Mouse (Mus musculus) T-helper 17 cell (primary cell): ENCODE data around the gene Hspa1l.
"Not testable (repeated sequence)": the region's sequence is repeated elsewhere in the genome, so short reads cannot be mapped to it uniquely, and the experiment has no call there.

Experiments
- in situ Hi-C, 2 experiments: fragments of 300-600 bp; cut with MboI, MseI; formaldehyde crosslinking; loops; 1 replicate in 1 of 2; 2 replicates in 1 of 2; pipeline ENCODE4 v1.15.1; 2025; ENCODE audit warnings: high pct_unique_total_duplicates in 2 of 2

Gene Hspa1l

GRCm38 (mm10) chr17:34972069-34972749, at the start of gene Hspa1l, which contains the start of gene Hspa1a:
Hspa1l (plus strand) TSS chr17:34972703.
Hspa1a (minus strand) TSS chr17:34972156.
- in situ Hi-C loops = not testable (repeated sequence)

DNA sequence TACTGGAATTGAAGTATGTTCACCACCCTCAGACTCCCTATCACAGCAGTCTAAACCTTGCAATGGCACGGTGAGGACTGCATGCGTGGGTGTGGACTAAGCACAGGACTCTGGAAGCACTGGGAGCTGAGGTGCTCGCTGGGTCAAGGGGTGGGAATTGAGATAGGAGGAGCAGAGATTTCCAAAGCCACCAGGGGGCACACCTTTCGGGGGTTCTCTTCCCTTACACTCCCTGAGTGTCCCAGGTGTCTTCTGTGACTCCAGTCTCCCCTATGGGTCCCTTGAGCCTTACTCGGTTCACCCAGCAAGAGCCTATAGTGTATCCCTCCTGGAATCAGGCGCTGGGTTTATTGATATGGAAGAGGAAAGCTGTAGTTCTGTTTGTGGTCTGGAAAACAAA, 49.6 kb upstream of the Hspa1l start:
- in situ Hi-C loops = no loop called here

DNA sequence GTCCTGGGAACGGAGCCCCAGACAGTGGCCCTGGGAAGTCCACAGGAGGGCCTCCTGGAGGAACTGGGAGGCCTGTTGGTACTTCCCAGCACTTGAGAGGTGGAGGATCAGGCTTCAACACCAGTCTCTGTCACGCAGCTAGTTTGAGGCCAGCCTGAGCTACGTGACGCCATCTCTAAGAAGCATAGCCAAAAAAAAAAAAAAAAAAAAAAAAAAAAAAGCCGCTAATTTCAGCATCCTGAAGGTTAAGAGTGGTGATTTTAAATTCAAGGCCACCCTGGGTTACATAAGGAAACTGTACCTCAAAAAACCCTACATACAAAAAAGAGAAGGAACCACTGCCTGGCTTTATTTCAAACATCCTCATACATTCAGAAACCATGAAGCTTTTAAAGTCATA, 48.2 kb upstream of the Hspa1l start:
- in situ Hi-C loops = no loop called here

DNA sequence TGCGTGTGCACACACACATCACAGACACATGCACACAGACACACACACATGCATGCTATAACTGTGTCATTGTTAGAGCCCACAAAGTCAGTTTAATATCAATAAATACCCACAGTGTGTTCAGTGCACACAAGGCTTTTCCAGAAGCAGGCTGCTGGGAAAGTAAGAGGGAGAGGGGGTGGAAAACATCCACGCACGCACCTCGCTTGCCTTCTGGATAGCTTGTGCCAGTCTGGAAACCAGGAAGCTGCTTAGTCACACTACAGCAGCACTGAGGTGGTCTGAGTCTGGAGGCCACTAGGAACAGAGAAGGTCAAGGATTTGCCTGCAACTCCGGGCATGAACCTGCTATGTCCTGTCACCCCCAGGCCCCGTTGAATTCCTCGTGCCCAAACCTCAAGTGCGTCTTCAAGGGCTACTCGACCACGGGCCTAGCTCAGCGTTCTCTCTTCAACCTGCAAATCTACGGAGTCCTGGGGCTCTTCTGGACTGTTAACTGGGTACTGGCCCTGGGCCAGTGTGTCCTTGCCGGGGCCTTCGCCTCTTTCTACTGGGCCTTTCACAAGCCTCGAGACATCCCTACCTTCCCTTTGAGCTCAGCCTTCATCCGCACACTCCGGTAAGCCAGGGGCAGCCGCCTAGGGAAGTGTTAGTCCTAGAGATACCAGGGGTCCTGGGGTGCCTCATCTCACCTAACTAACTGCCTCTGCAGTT, 45.0 kb upstream of the Hspa1l start:
- in situ Hi-C loops = no loop called here

DNA sequence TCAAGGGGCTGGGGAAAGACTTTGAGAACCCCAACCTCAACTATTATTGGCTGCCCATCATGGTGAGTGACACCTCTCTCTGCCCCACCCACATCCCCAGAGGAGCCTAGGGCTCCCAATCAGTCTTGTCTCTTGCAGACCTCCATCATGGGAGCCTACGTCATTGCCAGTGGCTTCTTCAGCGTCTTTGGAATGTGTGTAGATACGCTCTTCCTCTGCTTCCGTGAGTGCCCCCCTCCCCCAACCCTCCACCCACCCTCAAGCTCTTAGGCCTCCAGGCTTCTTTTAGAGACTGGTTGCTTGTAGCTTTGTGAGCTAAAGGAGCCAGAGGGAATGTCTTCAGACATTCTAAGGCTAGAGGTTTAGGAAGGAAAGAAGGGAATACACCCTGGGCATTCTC, 43.7 kb upstream of the Hspa1l start:
- in situ Hi-C loops = no loop called here

DNA sequence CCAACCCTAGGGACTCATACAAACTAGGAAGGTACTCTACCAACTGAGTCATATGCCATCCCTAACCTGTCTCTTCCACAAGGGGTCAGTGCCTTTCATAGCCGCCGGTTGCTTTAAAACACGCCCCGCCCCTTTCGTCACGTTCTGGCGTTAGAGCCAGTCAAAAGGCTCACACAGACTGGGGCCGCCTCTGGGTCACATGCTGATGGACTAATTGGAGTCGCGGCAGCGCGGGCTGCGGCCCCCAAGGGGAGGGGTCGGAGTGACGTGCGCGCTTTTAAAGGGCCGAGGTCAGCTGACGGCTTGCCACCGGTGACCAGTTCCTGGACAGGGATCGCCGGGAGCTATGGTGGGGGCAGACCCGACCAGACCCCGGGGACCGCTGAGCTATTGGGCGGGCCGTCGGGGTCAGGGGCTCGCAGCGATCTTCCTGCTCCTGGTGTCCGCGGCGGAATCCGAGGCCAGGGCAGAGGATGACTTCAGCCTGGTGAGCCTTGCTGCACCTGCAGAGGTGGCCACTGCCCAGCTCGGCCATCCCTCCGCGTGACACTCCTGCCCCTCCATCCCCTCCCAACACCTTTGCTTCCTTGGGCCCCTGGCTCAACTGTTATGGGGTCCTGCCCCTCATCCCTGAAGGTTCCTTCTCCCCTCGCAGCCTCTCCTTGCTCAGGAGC, 41.3 kb upstream of the Hspa1l start, which contains the start of gene Neu1:
TSS of gene Neu1 (plus strand) at position 193 of the 674 bp plus-strand sequence.
- in situ Hi-C loops = loop anchor here in 1 of 2 experiments (10.0 kb wide), 1 partner anchor 1924 kb away; no protein-coding TSS in a partner anchor

DNA sequence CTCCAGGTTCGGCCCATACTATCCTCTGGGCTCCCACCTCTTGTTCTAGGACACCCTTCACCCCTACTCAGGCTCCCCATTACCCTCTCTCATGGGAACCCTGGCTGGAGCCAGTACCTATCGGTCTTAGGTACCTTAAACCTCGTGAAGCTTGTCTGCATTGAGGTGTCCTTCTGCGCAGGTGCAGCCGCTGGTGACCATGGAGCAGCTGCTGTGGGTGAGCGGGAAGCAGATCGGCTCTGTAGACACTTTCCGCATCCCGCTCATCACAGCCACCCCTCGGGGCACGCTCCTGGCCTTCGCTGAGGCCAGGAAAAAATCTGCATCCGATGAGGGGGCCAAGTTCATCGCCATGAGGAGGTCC, 40.8 kb upstream of the Hspa1l start:
- in situ Hi-C loops = loop anchor here in 1 of 2 experiments (10.0 kb wide), 1 partner anchor 1923 kb away; no protein-coding TSS in a partner anchor

DNA sequence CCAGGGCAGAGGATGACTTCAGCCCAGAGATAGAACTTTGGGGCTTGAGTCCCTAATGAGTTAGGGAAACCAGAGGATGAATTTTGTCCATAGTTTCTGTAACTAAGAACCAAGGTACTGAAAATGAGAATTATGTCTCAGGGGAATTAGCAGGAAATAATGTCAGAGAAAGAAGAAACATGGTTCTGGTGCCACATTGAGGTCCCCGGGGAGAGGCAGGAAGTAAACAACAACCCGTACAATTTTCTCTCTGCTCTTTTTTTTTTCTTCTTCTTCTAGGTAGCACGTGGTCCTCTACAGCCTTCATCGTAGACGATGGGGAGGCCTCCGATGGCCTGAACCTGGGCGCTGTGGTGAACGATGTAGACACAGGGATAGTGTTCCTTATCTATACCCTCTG, 40.2 kb upstream of the Hspa1l start:
- in situ Hi-C loops = loop anchor here in 1 of 2 experiments (10.0 kb wide), 1 partner anchor 1923 kb away; no protein-coding TSS in a partner anchor

GRCm38 (mm10) chr17:34934031-34934430, 38.5 kb upstream of the Hspa1l start:
- in situ Hi-C loops = loop anchor here in 1 of 2 experiments (10.0 kb wide), 1 partner anchor 1921 kb away; no protein-coding TSS in a partner anchor

- in situ Hi-C loops = loop anchor here in 1 of 2 experiments (10.0 kb wide), 1 partner anchor 1920 kb away; no protein-coding TSS in a partner anchor
Measured at GRCm38 (mm10) chr17:34934830-34935229, 37.7 kb upstream of the Hspa1l start.

DNA sequence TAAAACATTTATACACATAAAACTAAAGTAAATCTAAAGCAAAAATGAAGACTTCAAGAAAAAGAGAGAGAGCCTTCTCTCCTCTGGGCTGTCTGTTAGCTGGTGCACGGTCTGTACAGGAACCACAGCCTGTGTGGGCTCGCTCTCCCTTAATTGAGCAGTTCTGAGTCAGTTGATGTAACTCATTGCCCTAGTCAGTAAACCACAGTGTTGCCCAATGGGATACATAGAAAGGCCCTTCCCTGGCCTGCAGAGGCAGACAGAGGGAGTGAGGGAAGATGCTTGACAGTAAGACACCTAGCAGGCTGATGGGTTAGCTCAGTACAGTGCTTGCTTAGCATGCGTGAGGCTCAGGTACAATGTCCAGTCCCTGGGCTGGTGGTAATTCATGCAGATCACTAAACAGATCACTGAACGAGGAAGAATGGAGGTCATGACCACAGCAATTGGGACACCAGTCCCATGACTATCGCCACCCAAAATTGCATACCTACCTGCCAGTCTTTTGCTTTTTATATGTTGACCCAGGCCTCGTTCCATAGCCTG, 34.5 kb upstream of the Hspa1l start:
- in situ Hi-C loops = loop anchor here in 1 of 2 experiments (10.0 kb wide), 1 partner anchor 1917 kb away; no protein-coding TSS in a partner anchor

DNA sequence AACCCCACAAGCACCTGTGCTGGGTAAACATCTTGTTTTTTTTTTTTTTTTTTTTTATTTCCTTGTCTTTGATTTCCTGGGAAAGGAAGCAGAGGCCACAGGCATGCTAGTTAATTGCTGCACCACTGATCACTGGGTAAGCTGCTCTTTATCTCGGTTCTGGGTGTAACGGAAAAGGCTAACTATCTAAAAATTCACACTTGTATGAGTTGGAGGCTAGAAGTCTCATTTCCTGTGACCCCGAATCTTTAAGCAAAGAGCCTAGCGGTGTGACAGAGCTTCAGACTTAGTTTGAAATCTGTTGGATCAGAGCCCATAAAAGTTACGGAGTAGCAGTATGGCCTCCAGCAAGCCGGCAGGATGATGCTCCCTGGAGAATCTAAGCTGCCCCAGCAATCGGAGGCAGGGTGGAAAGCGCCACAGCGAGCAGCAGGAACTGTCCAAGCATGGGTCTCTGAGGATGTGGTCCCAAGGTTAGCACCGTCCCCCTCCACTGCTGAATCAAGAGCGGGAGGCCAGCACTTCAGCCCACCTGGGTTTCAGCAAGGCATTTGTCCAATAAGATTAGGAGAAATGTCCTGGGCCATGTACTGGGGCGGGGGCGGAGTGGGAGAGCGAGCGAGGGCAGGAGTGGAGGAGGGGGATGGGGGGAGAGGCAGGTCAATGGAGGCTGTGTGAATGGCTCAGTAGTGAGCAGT, 31.0 kb upstream of the Hspa1l start:
- in situ Hi-C loops = no loop called here

- in situ Hi-C loops = no loop called here
Measured at GRCm38 (mm10) chr17:34943128-34943815, 29.2 kb upstream of the Hspa1l start.

DNA sequence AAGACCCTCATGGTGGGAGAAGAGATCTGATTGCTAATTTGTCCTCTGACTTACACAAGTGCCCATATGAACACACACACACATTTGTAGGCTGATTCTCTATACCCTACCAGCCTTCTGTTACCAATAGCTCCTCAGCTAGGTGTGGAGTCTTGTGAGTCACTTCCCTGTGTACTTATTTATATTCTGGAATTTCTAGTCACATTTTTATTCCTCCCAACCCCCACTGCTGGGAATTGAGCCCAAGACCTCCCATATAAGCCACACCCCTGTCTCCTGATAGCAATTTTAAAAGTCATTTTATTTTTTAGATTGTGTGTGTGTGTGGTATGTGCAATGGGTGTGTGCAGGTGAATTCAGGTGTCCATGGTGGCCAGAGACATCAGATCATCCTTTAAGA, 28.1 kb upstream of the Hspa1l start:
- in situ Hi-C loops = no loop called here

- in situ Hi-C loops = loop anchor here in 1 of 2 experiments (5.0 kb wide), 1 partner anchor 36 kb away; the partner anchor contains the start of gene Lsm2
Measured at GRCm38 (mm10) chr17:34946486-34947140, 25.9 kb upstream of the Hspa1l start.

DNA sequence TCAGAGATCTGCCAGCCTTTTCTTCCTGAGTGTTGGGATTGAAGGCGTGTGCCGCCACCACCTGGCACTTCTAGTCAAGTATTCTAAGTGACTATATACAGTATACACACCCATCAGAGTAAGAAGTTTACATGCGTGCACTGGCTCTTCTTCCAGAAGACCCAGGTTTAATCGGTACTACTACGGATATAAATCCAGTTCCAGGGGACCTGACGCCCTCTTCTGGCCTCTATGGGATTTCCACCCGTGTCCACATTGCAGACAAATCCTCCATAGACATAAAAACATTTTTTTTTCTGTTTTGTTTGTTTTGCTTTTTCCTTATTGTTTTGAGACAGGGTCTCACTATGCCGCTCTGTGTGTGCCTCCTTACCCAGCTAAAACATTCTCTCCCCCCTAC, 24.9 kb upstream of the Hspa1l start:
- in situ Hi-C loops = loop anchor here in 1 of 2 experiments (5.0 kb wide), 1 partner anchor 35 kb away; the partner anchor contains the start of gene Lsm2

- in situ Hi-C loops = loop anchor here in 1 of 2 experiments (5.0 kb wide), 1 partner anchor 33 kb away; the partner anchor contains the start of gene Lsm2
Measured at GRCm38 (mm10) chr17:34948721-34949552, 23.6 kb upstream of the Hspa1l start.

- in situ Hi-C loops = loop anchor here in 1 of 2 experiments (5.0 kb wide), 1 partner anchor 33 kb away; the partner anchor contains the start of gene Lsm2
Measured at GRCm38 (mm10) chr17:34949553-34949969, 22.9 kb upstream of the Hspa1l start.
